Mouse (Mus musculus) CD8-positive naive resting alpha-beta T cell, adult 2 months (primary cell): Measurements from ENCODE around the gene Dlx3.

Experiments used
- DNase-seq, 2 experiments: peaks; one replicate each; pipeline ENCODE4 v3.0.0; 2022; ENCODE audit warnings: low read depth in 2 of 2, low spot score in 2 of 2

Gene Dlx3

DNA sequence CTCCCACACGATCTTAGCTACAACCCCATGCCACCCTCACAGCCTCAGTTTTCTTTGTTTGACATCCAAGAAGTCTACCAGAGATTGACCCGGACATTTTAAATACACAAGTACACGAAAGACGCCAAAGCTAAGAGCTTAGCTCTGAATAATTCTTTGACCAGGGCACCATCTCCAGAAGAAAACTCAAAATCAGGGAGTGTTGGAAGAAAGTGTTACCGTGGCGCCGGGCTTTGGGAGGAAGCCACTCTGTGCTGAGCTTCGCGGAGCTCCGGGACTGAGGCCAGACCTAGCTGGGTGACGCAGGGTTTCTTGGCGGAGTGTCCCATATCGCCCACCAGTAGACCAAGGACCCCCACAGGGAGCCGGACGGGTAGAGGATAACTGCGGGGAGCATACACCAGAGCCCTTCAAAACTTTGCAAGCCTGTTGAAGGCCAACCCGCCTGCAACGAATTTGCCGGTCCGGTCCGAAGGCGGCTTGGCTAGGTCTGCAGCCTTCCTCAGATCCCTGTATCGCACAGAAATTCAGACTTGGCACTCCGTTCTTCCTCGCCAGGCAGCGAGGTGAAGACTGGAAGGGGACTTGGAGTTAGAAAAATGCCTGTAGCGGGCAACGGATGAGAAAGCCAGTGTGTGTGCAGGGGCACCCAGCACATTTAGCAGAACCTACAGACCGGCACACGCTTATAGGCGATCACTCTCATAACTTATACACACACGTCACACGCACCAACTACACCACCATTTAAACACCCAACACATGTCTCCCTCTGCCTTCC is 30.5 kb downstream of the Dlx3 start:
- DNase-seq, result no peak

DNA sequence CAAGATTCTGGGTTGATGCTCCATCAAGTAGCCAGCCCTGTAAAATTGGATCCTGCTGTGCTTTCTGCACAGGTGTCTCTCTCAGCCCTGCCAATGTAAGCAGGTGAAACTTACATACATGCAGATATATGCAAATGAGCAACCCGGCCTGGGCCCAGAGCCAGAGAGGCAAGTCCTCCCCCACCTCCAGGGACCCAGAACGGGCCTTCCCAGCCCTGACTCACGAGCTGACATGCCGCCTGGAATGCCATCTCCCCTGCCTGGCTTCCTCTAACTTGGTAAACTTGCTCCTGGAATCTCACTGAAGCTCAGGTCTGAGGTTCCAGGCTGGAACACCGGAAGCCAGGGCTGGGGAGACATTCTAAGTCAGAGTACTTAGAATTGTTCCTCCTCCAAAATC is 33.2 kb downstream of the Dlx3 start:
- DNase-seq, result no peak

DNA sequence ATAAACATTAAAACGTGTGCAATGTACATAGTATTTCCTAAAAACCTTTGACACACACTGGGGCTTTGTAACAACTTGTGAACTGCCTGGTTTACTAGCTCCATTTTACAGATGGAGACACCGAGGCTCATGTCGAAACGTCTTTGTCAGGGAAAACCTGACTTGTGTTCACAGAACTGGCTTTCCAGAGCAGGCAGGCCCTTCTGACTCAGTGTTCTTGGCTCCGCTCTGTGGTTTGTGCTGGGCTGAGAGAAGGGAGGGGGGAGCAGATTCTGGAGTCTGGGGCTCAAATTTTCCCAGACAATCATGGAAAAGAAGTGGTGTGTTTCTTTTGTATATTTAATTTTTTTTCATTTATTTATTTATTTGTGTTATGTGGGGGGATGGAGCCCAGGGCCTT is 33.8 kb downstream of the Dlx3 start:
- no peak for DNase-seq

DNA sequence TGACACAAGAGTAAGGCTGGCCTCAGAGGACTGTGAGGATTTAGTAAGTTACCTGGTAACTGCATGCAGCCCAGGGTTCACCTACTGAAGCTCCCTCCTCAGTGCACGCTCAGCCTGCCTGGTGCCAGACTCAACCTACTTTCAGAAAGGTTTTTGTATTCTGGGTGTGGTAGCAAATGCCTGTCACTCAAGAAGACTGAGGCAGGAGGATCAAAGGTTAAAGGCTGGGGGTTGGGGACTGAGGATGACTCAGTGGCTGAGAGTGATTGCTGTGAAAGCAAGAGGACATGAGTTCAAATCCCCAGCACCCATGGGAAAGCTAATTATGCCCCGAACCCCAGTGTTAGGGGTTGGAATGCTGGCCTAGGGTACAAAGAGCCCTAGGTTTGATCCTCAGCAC is 35.6 kb downstream of the Dlx3 start:
- no peak for DNase-seq

DNA sequence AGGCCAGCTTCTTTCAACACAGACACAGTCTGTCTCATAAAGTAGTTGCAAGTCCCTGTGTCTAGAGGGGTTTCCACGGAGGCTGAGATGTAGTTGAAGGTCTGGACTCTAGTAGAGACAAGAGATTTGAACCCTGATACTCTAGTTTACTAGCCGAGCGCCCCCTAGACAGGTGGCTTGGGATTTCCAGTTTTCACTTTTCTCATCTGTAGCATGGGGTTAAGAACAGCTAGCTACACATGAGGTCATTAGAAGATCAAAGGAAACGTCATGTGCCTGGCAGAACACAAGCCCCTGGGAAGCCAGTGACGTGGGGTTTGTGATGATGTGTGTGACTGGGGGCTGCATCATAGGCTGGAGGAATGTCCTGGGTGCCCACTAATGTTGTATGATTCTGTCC is 37.4 kb downstream of the Dlx3 start:
- no peak for DNase-seq

DNA sequence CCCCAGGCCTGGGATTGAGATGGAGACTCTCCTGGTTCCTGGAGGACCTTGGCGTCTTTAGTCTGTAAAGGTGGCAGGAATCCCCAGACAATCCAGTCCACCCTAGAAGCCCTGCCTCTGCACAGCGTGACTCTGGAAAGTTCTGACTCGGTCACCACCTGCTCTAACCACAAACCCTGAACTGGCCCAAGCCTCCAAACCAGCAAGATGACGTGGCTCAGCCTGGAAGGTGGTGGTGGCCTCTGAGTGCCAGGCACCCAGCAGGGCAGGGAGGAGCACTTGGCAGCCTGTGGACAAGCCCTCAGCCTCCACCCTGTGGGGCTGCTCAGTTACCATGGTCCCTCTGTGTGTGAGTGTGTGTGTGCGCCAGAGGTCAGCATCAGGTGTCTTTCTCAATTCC is 38.0 kb downstream of the Dlx3 start:
- DNase-seq, result no peak

DNA sequence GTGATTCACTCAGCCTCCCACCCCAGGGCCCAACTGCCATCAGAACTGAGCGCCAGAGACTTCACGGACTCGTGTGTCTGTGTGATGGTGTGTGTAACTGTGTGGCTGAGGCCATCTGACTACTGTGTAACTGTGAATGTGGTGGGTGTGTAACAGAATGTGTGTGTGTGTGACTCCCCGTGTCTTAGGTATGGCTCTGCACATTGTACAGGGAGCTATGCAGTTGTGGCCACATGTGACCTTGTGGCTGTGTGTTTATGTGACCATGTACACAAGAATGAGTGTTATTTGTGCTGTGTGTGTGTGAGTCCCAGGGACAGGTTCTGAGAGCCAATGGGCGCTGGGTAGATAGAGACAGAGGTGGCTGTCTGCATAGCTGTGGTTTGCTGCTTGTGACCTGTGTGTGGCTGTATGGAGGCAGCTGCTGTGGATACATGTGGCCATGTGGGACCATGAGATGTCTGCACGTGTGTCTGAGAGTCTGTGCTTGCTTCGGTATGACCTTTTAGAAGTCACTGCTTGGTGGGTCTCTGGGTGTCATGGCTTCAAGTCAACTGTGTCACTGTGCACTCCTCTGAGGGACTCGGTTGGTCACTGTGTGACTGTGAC is 39.9 kb downstream of the Dlx3 start:
- DNase-seq, result no peak

DNA sequence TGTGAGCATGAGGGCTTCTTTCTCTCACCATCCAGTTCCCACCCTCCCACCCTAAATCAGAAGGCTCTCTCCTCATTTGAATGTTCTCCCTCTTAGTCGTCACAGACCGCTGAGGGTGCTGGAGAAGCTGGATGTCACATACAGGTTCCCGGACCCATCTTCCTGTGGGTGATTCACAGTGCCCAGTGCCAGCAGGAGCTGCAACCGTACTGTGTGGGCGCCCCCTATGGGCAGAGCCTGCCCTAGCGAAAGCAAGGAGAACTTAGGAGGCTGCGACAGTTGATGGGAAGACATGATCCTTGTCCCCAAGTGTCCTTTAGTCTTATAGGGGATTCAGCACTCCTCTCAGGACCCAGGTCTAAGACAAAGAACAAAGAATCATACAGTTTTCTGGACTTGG is 40.8 kb downstream of the Dlx3 start:
- DNase-seq, result peak in 1 of 2 experiments; percentile 9

DNA sequence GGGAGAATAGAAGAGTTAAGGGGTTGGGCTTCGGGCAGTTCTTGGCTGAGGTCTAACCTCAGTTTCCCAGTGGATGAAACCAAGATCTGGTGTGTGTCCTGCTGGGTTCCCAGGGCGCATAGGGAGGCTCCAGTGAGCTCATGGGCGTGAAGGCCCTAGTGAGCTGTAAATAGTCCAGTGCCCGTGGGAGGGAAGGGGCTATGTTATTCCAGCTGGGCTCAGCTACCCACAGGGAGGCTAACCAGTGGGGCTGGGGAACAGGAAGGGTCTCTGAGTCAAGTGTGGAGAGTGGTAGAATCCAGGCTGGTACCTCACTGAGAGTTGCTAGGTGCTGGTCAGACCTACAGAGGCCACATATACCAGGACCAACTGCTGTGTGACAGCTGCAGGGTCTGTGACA is 41.8 kb downstream of the Dlx3 start:
- DNase-seq, result no peak

DNA sequence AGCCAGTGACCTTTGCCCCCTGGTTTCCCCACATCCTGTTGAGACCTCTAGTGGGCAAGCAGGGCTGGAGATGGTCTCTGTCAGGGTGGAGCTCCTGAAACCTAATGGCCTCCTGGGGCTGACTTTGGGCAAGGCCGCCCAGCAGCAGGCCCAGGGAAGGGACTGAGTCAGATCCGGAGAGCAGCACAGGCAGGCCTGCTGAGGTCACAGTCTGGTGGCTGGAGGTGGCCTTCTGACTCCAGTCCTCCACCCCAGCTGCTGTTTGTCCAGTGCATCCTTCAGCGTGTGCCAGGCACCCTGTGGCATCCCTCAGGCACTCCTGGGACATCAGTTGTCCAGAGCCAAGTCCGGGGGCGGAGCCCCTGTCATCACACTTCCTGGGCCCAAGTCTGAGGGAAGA is 45.9 kb downstream of the Dlx3 start:
- no peak for DNase-seq
